Mouse (Mus musculus): ENCODE data around the gene Gm20503. TPM values are rescaled to one million over a fixed set of nuclear protein-coding genes. Genes with fewer than 3 reads are reported as not detected.

Gene Gm20503
- polyA plus RNA-seq, 1 experiment = not detected

DNA sequence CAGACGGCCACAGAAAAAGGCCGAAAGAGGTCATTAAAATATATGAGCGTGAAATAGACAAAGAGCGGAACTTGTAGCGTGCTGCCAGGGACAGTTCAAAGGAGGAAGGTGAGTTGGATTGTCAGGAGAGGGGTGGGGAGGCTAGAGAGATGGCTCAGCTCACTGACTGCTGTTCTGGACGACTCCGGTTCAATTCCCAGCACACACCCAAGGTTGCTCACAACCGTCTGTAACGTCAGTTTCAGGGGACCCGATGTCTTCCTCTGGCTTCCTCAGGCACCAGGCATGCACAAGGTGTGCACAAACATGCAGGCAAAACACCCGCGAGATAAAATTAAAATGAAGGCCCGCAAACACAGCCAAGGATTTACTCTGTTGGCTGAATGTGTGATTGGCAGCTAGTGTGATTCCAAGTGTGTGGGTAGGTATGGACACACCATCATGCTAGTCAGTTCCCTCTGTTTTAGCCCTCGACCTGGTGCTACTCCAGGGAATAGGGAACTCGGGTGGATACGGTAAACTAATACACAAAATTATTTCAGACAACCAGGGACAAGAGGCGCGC, 32.9 kb downstream of the Gm20503 start:
- H3K4me1 ChIP-seq (ENCODE audit: control insufficient read depth, insufficient read depth, low read length) = no peaks in the 10 kb centered on the region
- TF ChIP-seq CTCF (IDR thresholded peaks at IDR 0.05; ENCODE audit: borderline replicate concordance, insufficient read depth, low read length) (no peak), POLR2A (IDR thresholded peaks at IDR 0.05; ENCODE audit: low read depth, low read length) (no peak)
- no peak overlapping the region for H3K27ac ChIP-seq (ENCODE audit: insufficient read depth, low read length)
- H3K4me3 ChIP-seq (ENCODE audit: insufficient read depth, low read length) = peak overlapping the region; percentile 60

DNA sequence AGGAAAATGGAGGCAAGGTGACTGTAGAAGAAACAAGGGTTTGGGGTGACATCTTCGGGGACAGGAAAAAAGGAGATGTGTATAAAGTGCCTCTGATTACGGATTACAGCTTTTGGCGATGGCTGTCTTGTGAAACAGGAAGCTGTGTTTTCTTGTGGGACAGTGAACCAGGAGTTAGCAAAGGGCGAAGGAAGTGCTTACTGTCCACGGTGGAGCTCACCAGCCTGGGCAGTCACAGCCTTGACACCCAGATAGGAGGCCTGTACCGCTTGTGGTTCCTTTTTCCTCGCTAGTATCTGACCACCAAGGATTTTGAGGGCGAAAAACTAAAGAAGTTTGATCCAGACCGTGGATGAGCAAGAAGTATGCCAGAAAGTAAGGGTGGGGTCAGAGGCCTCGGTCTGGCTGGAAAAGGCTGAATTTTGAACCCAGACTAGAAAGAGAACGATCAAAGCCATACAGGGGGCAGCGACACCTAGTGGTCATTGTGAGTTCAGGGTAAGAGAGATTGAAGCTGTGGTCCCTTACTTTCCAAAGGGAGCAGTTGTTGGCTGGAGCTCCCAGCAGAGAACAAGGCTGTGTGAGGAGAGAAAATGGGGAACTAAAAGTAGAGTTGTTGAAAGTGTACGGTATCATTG, 33.6 kb downstream of the Gm20503 start:
- TF ChIP-seq POLR2A (IDR thresholded peaks at IDR 0.05; ENCODE audit: low read depth, low read length) (no peak), CTCF (IDR thresholded peaks at IDR 0.05; ENCODE audit: borderline replicate concordance, insufficient read depth, low read length) (no peak)
- no peak overlapping the region for H3K27ac ChIP-seq (ENCODE audit: insufficient read depth, low read length)
- no peak overlapping the region for H3K4me3 ChIP-seq (ENCODE audit: insufficient read depth, low read length)
- no peaks in the 10 kb centered on the region for H3K4me1 ChIP-seq (ENCODE audit: control insufficient read depth, insufficient read depth, low read length)

DNA sequence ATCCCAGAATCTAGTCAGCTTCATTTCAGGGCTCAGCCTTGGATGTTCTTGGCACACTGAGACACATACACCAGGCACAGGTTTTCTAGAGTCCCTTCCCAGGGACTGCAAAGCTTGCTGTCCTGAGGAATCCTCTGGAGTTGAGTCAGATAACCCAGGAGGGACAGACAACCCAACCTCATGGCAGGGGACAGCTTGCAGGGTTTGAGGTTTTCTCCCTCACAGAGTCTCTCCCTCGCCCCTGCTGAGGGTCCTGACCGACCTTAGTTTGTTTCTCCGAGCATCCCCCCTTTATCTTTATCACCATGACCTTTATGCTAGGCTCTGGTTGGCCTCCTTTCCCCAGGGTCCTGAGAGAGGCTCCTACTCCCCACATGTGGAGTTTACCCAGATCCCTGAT, 34.5 kb downstream of the Gm20503 start:
- H3K4me3 ChIP-seq (ENCODE audit: insufficient read depth, low read length) = no peak overlapping the region
- no peak overlapping the region for H3K27ac ChIP-seq (ENCODE audit: insufficient read depth, low read length)
- H3K4me1 ChIP-seq (ENCODE audit: control insufficient read depth, insufficient read depth, low read length) = no peaks in the 10 kb centered on the region
- TF ChIP-seq CTCF (IDR thresholded peaks at IDR 0.05; ENCODE audit: borderline replicate concordance, insufficient read depth, low read length) = no peak
- no peak for TF ChIP-seq POLR2A (IDR thresholded peaks at IDR 0.05; ENCODE audit: low read depth, low read length)

DNA sequence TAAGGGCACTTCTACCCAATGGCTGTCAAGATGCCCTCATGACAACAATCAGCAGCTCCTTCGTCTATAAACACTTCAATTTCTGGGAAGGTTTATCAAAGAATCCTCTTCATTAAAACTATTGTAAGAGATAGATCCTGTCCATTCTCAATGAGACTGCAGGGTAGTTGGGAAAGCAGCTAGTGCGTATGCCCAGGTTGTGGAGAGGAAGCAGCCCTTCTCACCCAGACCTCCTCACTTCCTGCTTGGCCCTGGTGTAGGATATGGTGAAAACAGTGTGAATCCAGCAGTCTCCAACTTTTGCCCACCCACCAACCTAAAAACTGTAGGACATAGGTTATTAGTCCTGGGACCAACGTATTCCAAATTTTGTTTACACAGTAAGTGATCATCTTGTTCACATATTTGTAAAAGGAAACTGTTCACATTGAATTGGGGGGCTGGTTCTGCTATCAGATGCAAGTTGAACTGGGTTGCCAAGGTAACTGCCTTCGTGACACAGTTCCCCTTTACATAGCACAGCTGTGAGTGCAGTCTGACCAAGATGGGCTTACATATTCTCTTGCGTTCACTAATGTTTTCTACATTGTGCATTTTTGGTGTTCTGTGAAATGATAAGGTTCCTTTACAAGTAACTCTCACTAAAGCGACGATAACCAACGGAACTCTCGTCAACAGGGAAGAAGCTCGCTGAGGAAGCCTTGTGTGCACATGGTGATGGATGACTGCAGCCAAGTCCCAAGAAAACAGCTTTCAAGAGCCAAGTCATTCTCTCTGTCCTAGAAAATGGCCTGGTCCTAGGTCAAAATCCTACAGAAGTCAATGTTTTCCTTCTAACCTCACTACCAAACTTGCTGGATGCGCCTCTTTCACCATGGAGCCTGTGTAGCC, 37.6 kb downstream of the Gm20503 start:
- TF ChIP-seq CTCF (IDR thresholded peaks at IDR 0.05; ENCODE audit: borderline replicate concordance, insufficient read depth, low read length) (no peak), POLR2A (IDR thresholded peaks at IDR 0.05; ENCODE audit: low read depth, low read length) (no peak)
- Histone ChIP-seq H3K27ac (ENCODE audit: insufficient read depth, low read length) (no peak overlapping the region), H3K4me3 (ENCODE audit: insufficient read depth, low read length) (no peak overlapping the region), H3K4me1 (ENCODE audit: control insufficient read depth, insufficient read depth, low read length) (no peaks in the 10 kb centered on the region)

DNA sequence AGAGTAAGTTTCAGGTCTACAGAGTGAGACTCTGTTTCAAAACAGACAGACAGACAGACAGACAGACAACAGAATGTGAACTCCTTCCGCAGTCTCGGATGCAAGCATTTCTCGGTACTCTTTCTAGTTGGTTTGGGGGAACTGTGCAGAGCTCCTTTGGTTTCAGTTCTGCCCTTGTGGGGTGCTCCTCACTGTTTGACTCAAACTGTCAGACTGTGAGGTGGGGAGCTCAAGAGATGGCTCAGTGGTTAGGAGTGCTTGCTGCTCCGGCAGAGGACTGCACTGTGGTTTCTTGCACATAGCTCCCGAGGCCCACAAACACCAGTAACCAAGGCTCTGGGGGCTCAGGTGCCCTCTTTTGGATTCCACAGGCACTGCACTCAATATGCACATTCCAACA, 40.1 kb downstream of the Gm20503 start:
- H3K27ac ChIP-seq (ENCODE audit: insufficient read depth, low read length) = no peak overlapping the region
- no peak for TF ChIP-seq CTCF (IDR thresholded peaks at IDR 0.05; ENCODE audit: borderline replicate concordance, insufficient read depth, low read length)
- no peak for TF ChIP-seq POLR2A (IDR thresholded peaks at IDR 0.05; ENCODE audit: low read depth, low read length)
- H3K4me1 ChIP-seq (ENCODE audit: control insufficient read depth, insufficient read depth, low read length) = no peaks in the 10 kb centered on the region
- no peak overlapping the region for H3K4me3 ChIP-seq (ENCODE audit: insufficient read depth, low read length)

DNA sequence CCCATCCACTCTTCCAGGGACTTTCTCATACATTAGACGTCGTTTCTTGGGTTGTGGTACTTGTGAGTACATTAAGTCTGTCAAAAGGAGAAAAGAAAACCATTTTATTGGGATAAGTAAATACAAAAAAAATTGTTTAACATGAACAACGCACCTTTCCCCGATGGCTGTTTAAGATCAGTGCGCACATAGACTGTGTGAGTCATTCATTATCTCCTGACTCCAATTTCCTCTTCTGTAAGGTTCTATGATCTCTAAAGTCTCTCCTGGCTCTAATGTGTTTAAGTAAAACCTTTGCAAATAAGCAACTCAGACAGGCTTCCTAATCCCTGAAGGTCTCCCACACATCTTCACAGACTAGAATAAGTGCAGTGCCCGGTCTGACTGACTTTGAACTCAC, 40.9 kb downstream of the Gm20503 start:
- H3K4me3 ChIP-seq (ENCODE audit: insufficient read depth, low read length) = no peak overlapping the region
- no peak overlapping the region for H3K27ac ChIP-seq (ENCODE audit: insufficient read depth, low read length)
- TF ChIP-seq POLR2A (IDR thresholded peaks at IDR 0.05; ENCODE audit: low read depth, low read length) = no peak
- TF ChIP-seq CTCF (IDR thresholded peaks at IDR 0.05; ENCODE audit: borderline replicate concordance, insufficient read depth, low read length) = no peak
- no peaks in the 10 kb centered on the region for H3K4me1 ChIP-seq (ENCODE audit: control insufficient read depth, insufficient read depth, low read length)

DNA sequence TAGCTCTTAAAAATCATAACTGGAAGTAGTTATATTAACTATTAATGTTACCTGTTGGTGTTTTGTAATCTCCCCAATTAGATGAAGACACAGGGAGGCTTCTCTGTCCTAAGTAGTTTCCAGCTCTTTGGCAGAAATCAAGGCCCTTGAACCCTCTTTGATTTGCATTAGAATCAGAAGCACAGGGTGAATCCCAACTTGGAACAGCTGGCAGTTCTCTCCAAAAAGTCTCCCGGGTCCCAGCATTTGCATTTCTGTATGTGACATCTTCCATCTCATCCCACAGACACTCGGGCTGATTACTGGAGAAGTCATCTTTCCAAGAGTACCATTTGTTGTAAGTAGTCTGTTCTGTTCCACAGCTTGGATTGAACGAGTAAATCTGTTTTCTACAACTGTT, 44.2 kb downstream of the Gm20503 start:
- H3K4me3 ChIP-seq (ENCODE audit: insufficient read depth, low read length) = no peak overlapping the region
- H3K4me1 ChIP-seq (ENCODE audit: control insufficient read depth, insufficient read depth, low read length) = no peaks in the 10 kb centered on the region
- H3K27ac ChIP-seq (ENCODE audit: insufficient read depth, low read length) = no peak overlapping the region
- TF ChIP-seq POLR2A (IDR thresholded peaks at IDR 0.05; ENCODE audit: low read depth, low read length) (no peak), CTCF (IDR thresholded peaks at IDR 0.05; ENCODE audit: borderline replicate concordance, insufficient read depth, low read length) (no peak)

DNA sequence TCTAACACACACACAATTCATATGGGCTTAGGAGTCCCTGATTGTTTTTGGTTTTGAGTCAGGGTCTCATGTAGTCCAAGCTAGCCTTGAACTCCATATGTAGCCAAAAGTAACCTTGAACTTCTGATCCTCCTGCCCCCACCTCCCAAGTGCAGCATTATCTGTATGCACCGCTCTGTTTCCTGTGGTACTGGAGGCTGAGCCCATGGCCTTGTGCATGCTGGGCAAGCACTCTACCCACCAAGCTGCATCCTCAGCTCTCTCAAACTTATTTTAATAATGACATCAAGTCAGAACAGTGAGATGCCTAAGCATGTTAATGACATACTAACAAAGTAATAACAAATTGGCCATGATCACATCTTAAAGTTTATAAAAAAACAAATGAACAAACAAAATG, 48.1 kb downstream of the Gm20503 start:
- no peaks in the 10 kb centered on the region for H3K4me1 ChIP-seq (ENCODE audit: control insufficient read depth, insufficient read depth, low read length)
- TF ChIP-seq POLR2A (IDR thresholded peaks at IDR 0.05; ENCODE audit: low read depth, low read length) = no peak
- no peak for TF ChIP-seq CTCF (IDR thresholded peaks at IDR 0.05; ENCODE audit: borderline replicate concordance, insufficient read depth, low read length)
- H3K27ac ChIP-seq (ENCODE audit: insufficient read depth, low read length) = no peak overlapping the region

DNA sequence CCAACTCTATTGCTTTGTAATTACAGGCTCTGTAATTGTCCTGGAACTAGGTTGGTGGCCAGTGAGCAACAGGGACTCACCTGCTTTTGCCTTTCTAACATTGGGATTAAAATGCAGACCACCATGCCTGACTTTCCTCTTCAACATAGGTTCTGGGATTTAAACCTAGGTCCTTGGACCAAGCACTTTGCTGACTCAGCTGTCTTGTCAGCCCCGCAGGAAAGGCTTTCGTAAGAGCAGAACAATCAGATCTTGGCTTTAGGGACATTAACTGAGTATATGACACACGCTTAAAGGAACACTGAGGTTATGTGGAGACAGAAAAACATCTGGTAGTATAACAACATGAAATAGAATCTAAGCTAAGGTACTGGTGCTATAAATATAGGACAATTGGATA, 54.9 kb downstream of the Gm20503 start:
- TF ChIP-seq CTCF (IDR thresholded peaks at IDR 0.05; ENCODE audit: borderline replicate concordance, insufficient read depth, low read length) = no peak
- TF ChIP-seq POLR2A (IDR thresholded peaks at IDR 0.05; ENCODE audit: low read depth, low read length) = no peak
- Histone ChIP-seq H3K27ac (ENCODE audit: insufficient read depth, low read length) (no peak overlapping the region), H3K4me1 (ENCODE audit: control insufficient read depth, insufficient read depth, low read length) (no peaks in the 10 kb centered on the region)

More for the DNA sequence above, 48.1 kb downstream of the Gm20503 start:
- H3K4me3 ChIP-seq (ENCODE audit: insufficient read depth, low read length) = no peak overlapping the region

DNA sequence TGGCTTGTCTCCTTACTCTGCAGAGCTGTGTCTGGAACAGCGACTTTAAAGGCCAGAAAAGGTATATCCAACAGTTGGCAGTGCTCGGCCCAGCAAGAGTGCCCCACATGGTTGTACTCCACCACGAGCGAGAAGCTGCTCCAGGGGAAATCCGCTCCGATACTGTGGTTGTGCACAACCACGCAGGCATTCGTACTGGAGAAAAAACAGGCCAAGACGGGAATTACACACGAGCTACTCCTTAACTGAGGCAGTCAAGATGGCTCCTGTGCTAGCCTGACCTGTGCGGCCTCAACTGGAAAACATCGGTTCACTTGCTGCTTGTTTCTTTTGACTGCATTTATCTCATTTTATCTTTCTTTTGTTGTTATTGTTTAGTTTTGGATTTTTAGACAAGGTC, 59.5 kb downstream of the Gm20503 start:
- TF ChIP-seq CTCF (IDR thresholded peaks at IDR 0.05; ENCODE audit: borderline replicate concordance, insufficient read depth, low read length) (no peak), POLR2A (IDR thresholded peaks at IDR 0.05; ENCODE audit: low read depth, low read length) (no peak)

More for the DNA sequence above, 54.9 kb downstream of the Gm20503 start:
- H3K4me3 ChIP-seq (ENCODE audit: insufficient read depth, low read length) = no peak overlapping the region

More for the DNA sequence above, 59.5 kb downstream of the Gm20503 start:
- Histone ChIP-seq H3K4me3 (ENCODE audit: insufficient read depth, low read length) (no peak overlapping the region), H3K27ac (ENCODE audit: insufficient read depth, low read length) (no peak overlapping the region), H3K4me1 (ENCODE audit: control insufficient read depth, insufficient read depth, low read length) (no peaks in the 10 kb centered on the region)

Measured in embryonic fibroblast, embryonic 13.5 days (primary cell).